Mouse (Mus musculus) lung, postnatal 0 days (tissue): Measurements from ENCODE around the gene Ell.

Experiments used
- CTCF ChIP-seq: IDR thresholded peaks from 2 replicates; pipeline ENCODE4 v1.5.1; 2016; ENCODE audit warnings: antibody characterized with exemption, mild to moderate bottlenecking
- EP300 ChIP-seq: IDR thresholded peaks from 2 replicates; pipeline ENCODE4 v1.6.1; 2016; ENCODE audit warnings: antibody characterized with exemption, mild to moderate bottlenecking, control low read depth

DNA sequence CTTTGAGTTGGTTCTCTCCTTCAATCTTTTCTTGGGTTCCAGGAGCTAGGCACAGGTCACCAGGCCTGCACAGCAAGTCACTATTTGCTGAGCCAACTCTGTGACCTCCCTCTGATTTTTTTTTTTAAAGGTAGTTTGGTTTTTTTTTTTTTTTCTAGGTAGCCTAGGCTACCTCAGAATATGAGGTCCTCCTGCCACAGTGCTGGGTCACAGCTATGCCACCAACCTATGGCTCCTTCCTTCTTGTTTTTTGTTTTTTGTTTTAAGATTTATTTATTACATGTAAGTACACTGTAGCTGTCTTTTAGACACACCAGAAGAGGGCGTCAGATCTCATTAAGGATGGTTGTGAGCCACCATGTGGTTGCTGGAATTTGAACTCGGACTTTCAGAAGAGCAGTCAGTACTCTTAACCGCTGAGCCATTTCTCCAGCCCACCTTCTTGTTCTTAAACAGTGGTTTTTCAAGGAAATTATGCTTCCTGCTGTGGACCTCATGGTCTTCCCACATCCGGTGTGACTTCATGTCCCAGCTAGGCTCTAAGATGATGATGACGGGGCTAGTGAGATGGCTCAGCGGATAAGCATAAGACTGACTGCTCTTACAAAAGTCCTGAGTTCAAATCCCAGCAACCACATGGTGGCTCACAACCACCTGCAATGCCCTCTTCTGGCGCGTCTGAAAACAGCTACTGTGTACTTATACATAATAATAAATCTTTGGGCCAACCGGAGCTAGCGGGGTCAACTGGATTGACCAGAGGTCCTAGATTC lies 10.3 kb downstream of the Ell start:
- TF ChIP-seq EP300 (no peak), CTCF (peak; percentile 11; the same call in 1 of the 2 replicates)
